Mouse (Mus musculus): Measurements from ENCODE around the gene Mbnl1.

Mbnl1 gene

DNA sequence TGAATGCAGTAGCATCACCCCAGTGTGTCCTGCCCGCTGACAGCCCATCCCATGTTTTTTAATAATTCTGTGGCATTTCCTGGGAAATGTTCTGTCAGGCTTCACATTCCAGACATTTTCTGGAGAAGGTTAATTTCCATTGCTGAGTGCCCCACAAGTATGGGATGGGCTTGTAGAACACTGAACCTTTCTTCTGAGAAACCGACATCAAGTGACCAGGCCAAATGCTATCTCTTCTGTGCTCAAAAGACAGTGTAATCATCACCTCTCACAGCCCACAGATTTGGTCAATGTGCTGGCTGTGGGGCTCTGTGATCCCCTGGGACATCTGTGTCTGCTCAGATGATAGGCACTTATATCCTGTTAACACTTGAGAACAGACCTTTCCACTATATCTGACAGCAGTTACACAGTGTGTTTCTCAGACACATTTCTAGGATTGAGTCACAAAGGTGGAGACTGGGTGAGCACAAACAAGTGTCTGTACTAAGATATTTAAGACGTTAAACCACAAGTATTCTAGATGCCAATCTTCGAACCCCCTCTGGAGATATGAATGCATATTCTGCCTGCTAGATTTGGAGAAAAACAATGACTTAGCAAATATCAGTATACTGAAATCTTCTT, 130.4 kb downstream of the Mbnl1 start:
- no peak for DNase-seq (ENCODE audit: extremely low spot score, low read depth, low spot score)

DNA sequence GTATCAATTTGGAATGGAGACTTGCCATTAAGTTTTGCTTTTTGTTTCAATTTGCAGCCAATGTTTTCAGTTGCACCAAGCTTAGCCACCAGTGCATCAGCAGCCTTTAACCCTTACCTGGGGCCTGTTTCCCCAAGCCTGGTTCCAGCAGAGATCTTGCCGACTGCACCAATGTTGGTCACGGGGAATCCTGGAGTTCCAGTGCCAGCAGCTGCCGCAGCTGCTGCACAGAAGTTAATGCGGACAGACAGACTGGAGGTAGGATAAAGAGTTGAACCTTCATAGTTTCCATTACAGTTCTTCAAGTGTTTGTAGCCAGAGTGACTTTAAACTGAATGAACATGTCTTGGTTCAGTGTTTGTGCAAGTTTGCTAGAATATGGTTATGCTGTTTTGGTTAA, 131.0 kb downstream of the Mbnl1 start:
- no peak for DNase-seq (ENCODE audit: extremely low spot score, low read depth, low spot score)

DNA sequence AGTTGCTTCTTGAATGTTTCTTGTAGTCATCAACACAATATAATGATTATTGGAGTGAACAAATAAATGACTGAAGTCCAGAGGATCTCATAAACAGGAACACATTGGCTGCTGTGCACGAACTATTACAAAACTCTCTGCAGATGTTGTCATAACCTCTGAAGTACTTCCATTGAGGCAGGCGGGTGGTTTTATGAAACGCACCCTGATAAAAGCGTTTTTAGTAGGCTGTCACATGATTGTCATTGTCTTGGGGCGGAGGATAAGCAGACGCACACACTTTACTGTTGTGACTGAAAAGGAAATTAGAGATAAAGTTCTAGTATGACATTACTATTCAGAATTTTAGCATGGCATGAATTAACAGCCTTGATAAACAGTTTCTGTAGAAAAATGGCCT, 131.6 kb downstream of the Mbnl1 start:
- no peak for DNase-seq (ENCODE audit: extremely low spot score, low read depth, low spot score)

DNA sequence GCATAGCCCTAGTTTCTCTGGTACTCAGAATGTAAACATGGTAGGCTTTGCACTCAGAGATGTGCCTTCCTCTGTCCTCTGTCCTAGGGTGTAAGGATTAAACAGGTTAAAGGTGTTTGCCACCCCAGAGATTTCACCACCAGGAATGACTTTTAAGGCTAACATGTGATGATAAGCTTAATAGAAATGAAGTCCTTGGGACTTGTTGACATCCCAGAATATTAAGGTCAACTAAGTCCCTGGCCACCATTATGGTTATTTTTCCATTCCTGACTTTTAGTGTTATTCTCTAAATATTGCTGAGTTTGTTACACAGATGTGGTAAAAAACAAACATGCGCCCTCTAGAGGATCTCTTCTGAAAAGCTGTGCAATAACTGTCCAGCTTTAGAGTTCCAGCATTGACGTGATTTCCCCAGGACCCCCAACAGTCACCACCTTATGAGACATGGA, 136.3 kb downstream of the Mbnl1 start:
- peak; percentile 46 for DNase-seq (ENCODE audit: extremely low spot score, low read depth, low spot score)

DNA sequence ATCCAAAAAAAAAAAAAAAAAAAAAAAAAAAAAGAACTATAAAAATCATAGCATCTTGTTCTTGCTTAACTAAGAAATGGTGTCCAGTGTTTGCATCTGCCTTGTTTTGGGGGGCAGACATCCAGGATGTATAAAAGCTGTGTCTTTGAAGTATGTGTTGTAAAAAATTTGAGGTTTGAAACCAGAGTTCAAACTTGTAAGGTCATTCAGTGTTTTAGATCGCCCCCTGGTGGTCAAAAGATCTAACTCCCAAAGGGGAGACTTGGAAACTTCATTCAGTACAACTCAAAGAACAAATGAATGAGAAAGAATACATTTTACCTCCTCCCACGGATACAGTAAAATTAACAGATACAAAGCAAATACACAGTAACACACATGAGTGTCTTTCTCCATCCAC, 139.2 kb downstream of the Mbnl1 start:
- no peak for DNase-seq (ENCODE audit: extremely low spot score, low read depth, low spot score)

DNA sequence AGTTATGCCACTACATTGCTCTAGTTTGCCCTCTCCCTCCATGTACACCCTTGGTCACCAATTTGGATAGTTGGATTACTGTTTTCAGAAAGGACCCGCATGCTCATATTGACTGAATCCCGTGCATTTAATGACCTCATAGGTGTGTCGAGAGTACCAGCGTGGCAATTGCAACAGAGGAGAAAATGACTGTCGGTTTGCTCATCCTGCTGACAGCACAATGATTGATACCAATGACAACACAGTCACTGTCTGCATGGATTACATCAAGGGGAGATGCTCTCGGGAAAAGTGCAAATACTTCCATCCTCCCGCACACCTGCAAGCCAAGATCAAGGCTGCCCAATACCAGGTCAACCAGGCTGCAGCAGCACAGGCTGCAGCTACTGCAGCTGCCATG, 140.5 kb downstream of the Mbnl1 start:
- DNase-seq (ENCODE audit: extremely low spot score, low read depth, low spot score), result no peak

DNA sequence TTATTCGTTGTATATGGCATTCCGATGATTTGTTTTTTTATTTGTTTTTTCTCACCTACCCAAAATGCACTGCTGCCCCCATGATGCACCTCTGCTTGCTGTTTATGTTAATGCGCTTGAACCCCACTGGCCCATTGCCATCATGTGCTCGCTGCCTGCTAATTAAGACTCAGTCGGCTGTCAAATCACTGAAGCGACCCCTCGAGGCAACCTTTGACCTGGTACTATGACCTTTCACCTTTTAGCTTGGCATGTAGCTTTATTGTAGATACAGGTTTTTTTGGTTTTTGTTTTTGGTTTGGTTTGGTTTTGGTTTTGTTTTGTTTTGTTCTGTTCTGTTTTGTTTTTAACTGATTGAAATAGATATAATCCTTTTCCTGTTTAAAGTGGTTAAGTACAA, 141.9 kb downstream of the Mbnl1 start:
- no peak for DNase-seq (ENCODE audit: extremely low spot score, low read depth, low spot score)

DNA sequence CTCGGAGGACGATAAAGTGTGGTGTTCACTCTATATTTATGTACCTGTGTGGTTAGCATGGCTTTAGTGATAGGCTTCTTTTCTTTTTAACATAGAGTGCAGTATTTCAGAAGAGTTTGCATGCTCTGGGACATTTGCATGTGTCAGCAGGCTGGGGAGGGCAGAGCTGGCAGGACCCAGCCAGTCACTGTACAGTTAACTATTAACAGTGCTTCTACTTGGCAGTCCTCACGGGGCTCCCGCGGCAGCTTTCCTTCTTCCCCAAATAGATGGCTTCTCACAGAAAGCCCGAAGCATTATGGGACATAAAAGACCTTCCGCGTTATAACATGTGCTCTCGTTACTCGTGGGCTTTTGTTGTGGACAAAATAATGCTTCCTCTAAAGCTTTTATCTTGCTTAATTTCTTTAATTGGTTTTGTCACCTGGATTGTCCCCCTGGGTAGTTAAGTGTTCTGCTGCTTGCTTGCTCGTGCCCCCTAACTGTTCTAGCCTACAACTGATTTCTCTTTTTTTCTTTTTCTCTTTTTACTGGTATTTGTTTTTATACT, 142.5 kb downstream of the Mbnl1 start:
- no peak for DNase-seq (ENCODE audit: extremely low spot score, low read depth, low spot score)

DNA sequence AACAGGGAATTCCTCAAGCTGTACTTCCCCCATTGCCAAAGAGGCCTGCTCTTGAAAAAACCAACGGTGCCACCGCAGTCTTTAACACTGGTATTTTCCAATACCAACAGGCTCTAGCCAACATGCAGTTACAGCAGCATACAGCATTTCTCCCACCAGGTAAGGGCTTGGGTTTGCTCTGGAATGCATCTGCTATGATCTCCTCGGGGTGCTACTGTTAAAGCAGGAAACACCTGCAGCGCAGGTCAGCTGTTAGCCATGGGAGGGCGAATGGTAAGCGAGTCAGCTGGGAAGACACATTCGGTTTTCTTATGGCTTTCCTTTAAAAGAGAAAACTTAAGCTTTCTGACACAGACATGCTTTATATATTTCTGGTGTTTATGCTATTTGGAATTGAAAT, 143.0 kb downstream of the Mbnl1 start:
- DNase-seq (ENCODE audit: extremely low spot score, low read depth, low spot score), result no peak

DNA sequence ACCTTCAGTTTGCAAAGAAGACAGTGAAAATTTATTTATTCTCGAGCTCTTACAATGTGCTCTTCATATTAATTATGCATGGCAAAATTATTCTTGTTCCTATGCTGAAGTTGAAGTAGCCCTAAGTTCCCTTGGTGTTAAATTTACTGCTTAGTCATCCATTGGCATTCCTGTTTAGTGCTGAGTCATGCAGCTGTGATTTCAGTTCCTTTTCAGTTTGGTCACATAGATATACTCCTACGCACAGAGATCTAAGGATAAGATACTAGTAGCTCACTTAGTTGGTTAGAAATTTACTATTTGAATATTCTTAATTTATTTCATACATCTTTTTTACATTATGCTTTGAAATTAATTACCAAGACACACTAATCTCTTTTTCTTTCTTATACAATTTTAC, 143.5 kb downstream of the Mbnl1 start:
- no peak for DNase-seq (ENCODE audit: extremely low spot score, low read depth, low spot score)

DNA sequence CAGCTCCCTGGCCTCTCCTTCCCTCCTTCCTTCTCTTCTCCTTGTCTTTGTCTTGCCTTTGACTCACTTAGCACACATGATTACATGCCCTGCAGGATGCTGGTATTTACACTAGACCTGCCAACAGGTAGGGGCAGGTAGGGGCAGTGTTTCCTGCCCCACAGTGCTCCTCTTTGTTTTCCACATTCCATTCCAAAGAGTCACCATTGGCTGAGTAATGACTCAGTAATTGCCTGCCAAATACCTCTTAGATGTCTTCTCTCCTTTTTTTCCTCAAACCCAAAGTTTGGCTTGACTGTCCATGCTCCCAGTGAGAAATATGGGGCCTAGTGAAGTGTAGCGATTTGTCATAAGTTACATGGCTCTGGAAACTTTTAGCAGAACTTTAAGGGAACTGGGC, 145.0 kb downstream of the Mbnl1 start:
- no peak for DNase-seq (ENCODE audit: extremely low spot score, low read depth, low spot score)

DNA sequence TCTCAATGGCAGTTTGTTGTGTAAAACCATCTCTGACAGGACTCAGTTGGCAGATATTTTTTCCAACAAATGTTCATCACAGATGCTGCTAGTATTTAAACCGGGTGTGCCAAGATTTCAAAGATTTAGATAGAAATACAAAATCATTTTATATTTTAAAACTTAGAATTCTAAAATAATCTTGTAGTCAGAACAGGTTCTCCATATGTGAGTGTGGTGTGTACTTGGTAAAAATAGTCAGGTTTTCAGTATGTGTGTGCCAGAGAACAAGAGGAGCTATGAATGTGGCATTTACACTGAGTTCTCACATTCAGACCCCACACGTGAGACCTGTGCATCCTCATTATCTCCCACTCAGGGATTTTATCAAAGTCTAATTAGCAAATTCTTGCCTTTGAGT, 147.6 kb downstream of the Mbnl1 start:
- DNase-seq (ENCODE audit: extremely low spot score, low read depth, low spot score), result no peak

DNA sequence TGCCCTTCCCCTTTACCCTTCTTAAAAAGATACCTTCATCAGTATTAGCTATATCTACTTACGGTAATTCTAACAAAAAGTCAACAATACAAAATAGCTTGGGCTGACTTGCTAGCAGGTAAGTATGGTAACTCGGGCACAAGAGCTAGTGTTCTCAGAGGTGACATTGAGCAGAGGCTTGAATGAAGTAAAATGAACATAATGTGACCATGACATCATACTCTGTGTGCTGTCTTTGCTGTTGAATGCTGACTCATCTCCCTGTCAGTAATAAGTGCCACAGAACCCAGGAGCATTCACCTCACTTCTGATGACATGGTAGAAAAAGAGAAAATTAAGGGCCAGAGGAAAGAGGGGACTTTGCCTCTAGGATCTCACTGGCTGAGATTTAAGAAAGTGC, 158.6 kb downstream of the Mbnl1 start:
- DNase-seq (ENCODE audit: extremely low spot score, low read depth, low spot score), result no peak

DNA sequence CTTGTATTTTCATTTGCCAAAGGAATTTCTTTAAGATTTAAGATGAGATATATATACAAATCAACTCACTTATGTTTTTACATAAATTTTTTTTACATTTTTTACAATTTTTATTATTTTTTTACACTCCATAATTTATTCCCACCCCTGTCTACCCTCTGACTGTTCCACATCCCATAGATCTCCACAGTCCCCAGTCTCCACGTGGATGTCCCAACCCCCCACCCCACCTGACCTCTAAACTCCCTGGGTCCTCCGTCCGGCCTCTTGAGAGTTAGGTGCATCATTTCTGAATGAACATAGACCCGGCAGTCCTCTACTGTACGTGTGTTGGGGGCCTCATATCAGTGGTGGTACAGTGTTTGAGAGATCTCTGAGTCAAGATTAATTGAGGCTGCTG, 159.1 kb downstream of the Mbnl1 start:
- no peak for DNase-seq (ENCODE audit: extremely low spot score, low read depth, low spot score)

DNA sequence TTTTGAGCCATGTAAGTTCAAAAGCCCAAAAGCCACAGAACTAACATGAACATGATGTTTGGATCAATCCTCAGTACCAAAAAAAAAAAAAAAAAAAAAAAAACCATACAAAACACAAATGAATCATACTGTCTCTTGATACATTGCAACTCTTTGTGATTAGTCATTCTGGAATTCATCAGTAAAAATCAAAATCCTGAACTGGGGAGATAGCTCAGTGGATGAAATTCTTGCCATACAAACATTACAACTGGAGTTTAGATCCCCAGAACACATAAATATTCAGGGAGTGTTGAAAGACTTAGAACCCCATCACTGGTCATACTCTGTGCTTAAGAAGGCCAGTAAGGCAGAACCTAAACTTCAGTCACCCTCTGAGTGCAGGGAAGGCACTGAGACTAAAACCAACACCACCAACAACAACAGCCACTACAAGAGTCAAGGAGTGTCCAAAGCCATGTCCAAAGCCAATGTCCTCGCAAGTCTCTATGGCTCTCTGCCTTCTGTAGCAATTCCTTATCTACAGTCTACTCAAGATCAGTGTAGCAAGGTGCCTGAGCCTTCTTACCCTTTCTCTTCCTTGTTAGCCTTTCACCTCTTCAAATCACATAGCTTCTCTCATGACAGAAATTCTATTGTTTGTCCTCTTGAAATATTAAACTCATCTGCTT, 160.3 kb downstream of the Mbnl1 start:
- DNase-seq (ENCODE audit: extremely low spot score, low read depth, low spot score), result no peak

DNA sequence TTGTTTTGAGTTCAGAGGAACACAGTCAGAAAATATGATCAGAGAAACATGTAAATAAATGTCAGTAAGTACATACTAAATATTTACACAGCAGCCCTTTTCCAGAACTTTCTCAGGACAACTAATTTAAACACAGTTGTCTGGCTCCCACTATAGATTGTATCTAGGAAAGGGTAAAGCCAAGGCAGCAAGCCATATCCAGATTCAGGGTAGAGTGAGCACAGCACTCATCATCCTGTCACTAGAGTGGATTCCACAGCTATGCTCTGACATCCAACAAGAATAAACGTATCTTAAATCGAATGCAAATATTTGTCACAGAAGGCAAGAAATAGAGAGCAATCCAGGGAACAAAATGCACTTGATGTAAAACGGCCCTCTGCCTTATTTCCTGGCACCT, 165.9 kb downstream of the Mbnl1 start:
- DNase-seq (ENCODE audit: extremely low spot score, low read depth, low spot score), result no peak

DNA sequence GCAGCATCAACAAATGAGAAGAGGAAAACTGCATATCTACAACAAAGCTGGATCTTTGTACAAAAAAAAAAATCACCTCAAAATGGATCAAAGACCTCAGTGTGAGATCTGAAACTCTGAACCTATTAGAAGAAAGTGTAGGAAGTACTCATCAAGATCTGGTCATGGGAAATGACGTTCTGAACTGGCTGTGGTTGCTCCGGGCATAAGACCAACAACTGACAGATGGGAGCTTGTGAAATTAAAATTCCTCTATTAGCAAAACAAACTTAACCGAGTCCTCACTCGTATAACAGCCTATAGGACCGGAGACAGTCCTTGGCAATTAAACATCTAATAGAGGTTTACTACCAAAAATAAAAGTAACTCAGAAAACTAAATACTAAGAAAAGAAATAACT, 166.5 kb downstream of the Mbnl1 start:
- no peak for DNase-seq (ENCODE audit: extremely low spot score, low read depth, low spot score)

DNA sequence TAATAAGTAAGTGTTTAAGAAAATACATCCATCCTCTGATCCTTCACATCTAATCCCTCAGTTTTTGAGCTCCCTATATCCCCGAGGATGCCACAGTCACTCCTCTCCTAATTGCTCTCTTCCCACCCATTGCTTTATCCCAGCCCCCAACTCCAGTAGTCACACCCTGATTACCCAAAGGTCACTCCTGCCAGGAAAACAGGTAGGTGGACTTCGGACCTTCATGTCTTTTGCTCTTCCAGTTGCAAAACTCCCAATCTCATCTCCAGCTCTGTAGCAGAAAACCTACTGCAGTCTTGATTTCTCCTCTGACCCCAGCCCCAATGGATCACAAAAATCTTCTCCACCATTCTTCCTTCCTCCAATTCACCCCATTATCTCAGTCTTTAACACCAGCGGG, 169.6 kb downstream of the Mbnl1 start:
- DNase-seq (ENCODE audit: extremely low spot score, low read depth, low spot score), result no peak

DNA sequence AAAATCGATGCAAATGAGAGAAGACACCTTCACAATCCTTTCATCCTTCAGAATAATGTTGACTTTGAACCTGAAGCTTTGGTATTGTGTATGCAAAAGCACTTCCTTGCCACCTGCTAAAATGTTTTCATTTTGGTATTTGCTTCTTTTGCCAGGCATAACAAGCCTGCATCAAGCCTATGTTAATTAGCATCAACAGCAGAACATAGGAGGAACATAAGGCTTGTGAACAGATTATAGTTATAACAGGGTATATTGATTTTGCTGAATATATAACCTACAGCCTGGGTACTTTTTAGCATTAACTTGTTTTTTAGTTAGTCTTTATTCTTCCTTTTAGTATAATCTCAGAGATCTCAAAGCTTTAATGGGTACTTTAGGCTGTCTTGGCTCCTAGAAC, 172.9 kb downstream of the Mbnl1 start:
- no peak for DNase-seq (ENCODE audit: extremely low spot score, low read depth, low spot score)

DNA sequence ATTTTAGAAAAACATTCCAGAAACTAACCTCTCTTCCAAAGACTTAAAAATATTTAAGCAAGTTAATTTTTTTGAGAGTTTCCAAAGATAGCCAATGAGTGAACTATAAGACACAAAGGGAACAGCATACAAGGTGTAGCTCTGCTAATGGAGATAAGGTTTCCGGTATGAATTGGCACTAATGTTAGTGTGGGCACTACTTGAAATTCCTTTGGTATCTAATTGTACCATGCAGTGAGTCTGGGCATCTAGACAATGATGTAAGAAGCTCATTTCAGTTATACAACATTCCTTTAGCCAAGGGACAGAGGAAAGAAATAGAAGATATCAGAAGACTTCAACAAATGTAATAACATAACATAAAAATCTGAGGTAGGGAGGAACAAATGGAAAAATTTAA, 175.7 kb downstream of the Mbnl1 start:
- DNase-seq (ENCODE audit: extremely low spot score, low read depth, low spot score), result no peak

DNA sequence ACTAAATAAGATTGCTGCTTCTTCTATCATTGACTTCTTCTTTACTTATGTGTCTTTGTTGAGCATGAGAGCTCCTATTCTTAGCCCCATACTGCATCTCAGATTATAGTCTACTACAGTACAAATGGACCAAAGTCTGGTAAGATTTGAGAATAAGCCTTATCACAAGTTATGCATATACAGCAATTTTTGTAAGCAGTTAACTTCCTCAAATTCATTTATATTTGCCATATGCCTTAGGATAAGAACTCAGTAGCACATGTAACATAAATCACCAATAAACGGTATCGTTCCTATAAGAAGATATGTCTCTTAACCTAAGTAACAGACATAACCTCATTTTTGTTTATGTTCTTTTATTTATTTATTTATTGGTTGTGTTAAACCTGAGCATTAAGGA, 188.1 kb downstream of the Mbnl1 start:
- DNase-seq (ENCODE audit: extremely low spot score, low read depth, low spot score), result no peak

Data from hindlimb bud, embryonic 11.5 days (tissue).